Mouse (Mus musculus): ENCODE results near the gene Peak1. TPM values are rescaled to one million over a fixed set of nuclear protein-coding genes. Genes with fewer than 3 reads are reported as not detected.

Gene Peak1
- polyA plus RNA-seq, 1 experiment from 2014 or later, result 27.3 TPM

DNA sequence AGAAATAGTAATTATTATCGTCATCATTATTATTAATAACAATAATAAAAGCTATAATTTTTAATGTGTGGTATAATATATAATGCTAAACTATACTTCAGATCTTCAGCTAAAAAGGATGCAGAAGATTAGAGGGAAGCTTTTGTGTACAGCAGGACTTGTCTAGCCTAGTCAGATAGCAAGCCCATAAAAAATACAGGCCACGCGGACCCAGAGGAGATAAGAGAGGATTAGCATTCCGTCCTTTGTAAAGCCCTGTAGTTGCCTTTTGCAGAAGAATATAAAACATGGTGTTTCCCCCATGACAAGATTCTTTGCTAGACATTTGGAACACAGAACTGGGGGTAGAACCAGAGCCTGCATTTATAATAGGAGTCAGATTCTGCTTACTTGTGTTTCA is 13.2 kb downstream of the Peak1 start:
- Histone ChIP-seq H3K27me3 (ENCODE audit: control insufficient read depth, insufficient read depth, low read length) (no peaks in the 10 kb centered on the region), H3K9me3 (ENCODE audit: control insufficient read depth, low read depth, low read length) (no peaks in the 10 kb centered on the region), H3K9ac (replicated peaks; ENCODE audit: low read depth, low read length) (no peak overlapping the region), H3K27ac (ENCODE audit: low read length) (no peak overlapping the region), H3K4me2 (replicated peaks; ENCODE audit: low read depth, low read length) (no peak overlapping the region), H3K36me3 (ENCODE audit: control insufficient read depth, insufficient read depth, low read length) (no peaks in the 10 kb centered on the region), H3K4me1 (ENCODE audit: control insufficient read depth, insufficient read depth, low read length) (no peaks in the 10 kb centered on the region), H3K4me3 (ENCODE audit: low read depth, low read length) (no peak overlapping the region)
- WGBS, result 65% methylated on average over 4 of the region's 4 CpGs
- no peak for ATAC-seq (ENCODE audit: insufficient number of reproducible peaks, insufficient read depth, low FRiP score, low read depth)

DNA sequence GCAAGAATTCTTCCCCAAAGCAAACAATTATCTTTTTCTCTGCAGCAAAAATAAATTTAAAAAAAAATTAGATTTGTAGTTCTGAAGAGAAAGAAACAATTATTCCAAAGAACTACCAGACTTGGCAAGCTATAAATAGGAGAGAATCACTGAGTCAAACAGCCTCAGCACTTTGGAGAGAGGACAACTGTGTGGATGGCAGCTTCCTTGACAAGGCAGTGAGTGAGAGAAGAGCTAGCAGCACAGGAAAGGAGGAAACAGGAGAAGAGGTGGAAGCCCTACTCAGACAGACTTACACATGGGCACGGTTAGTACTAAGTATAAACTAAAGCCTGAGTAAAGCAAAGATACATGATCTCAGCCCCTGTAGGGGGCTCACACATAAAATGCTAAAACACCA is 21.6 kb downstream of the Peak1 start:
- no peak overlapping the region for H3K4me2 ChIP-seq (replicated peaks; ENCODE audit: low read depth, low read length)
- no peak overlapping the region for H3K4me3 ChIP-seq (ENCODE audit: low read depth, low read length)
- no peaks in the 10 kb centered on the region for H3K27me3 ChIP-seq (ENCODE audit: control insufficient read depth, insufficient read depth, low read length)
- H3K36me3 ChIP-seq (ENCODE audit: control insufficient read depth, insufficient read depth, low read length), result no peaks in the 10 kb centered on the region
- no peaks in the 10 kb centered on the region for H3K4me1 ChIP-seq (ENCODE audit: control insufficient read depth, insufficient read depth, low read length)
- no peak overlapping the region for H3K9ac ChIP-seq (replicated peaks; ENCODE audit: low read depth, low read length)
- no peak for ATAC-seq (ENCODE audit: insufficient number of reproducible peaks, insufficient read depth, low FRiP score, low read depth)
- H3K27ac ChIP-seq (ENCODE audit: low read length), result no peak overlapping the region
- WGBS, result 37% methylated on average over 1 of the region's 1 CpGs
- H3K9me3 ChIP-seq (ENCODE audit: control insufficient read depth, low read depth, low read length), result no peaks in the 10 kb centered on the region

- no peak overlapping the region for H3K9ac ChIP-seq (replicated peaks; ENCODE audit: low read depth, low read length)
- no peak overlapping the region for H3K4me3 ChIP-seq (ENCODE audit: low read depth, low read length)
- WGBS, result 85% methylated on average over 3 of the region's 3 CpGs
- no peaks in the 10 kb centered on the region for H3K27me3 ChIP-seq (ENCODE audit: control insufficient read depth, insufficient read depth, low read length)
- no peaks in the 10 kb centered on the region for H3K36me3 ChIP-seq (ENCODE audit: control insufficient read depth, insufficient read depth, low read length)
- H3K9me3 ChIP-seq (ENCODE audit: control insufficient read depth, low read depth, low read length), result no peaks in the 10 kb centered on the region
- no peak for ATAC-seq (ENCODE audit: insufficient number of reproducible peaks, insufficient read depth, low FRiP score, low read depth)
- H3K4me1 ChIP-seq (ENCODE audit: control insufficient read depth, insufficient read depth, low read length), result no peaks in the 10 kb centered on the region
- H3K4me2 ChIP-seq (replicated peaks; ENCODE audit: low read depth, low read length), result no peak overlapping the region
- H3K27ac ChIP-seq (ENCODE audit: low read length), result no peak overlapping the region
Measured at GRCm38 (mm10) chr9:56392857-56393256, 25.0 kb downstream of the Peak1 start.

DNA sequence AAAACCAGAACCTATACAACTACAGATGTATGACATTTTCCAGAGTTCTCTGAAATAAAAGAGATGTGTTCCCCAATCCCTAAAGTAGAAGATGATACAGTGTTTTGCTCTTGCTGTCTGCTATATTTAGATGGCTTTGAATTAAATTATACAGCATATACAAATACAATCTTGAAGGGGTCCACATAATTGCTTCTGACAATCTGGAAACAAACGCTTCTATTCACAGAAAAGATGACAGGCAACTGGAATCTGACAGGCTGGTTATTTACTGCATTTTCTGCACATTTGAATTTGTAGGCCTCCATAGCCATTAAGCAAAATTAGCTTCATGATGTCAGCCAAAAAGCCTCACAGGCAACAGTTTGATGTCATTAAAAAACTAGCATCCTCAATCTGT is 35.1 kb downstream of the Peak1 start:
- Histone ChIP-seq H3K27ac (ENCODE audit: low read length) (no peak overlapping the region), H3K9me3 (ENCODE audit: control insufficient read depth, low read depth, low read length) (no peaks in the 10 kb centered on the region), H3K9ac (replicated peaks; ENCODE audit: low read depth, low read length) (no peak overlapping the region; the same call in 1 of the 2 replicates), H3K4me3 (ENCODE audit: low read depth, low read length) (no peak overlapping the region), H3K4me2 (replicated peaks; ENCODE audit: low read depth, low read length) (no peak overlapping the region), H3K4me1 (ENCODE audit: control insufficient read depth, insufficient read depth, low read length) (no peaks in the 10 kb centered on the region), H3K36me3 (ENCODE audit: control insufficient read depth, insufficient read depth, low read length) (no peaks in the 10 kb centered on the region), H3K27me3 (ENCODE audit: control insufficient read depth, insufficient read depth, low read length) (no peaks in the 10 kb centered on the region)
- WGBS, result 69% methylated on average over 1 of the region's 1 CpGs
- ATAC-seq (ENCODE audit: insufficient number of reproducible peaks, insufficient read depth, low FRiP score, low read depth), result no peak

GRCm38 (mm10) chr9:56374401-56374800 is 43.5 kb downstream of the Peak1 start:
- no peaks in the 10 kb centered on the region for H3K36me3 ChIP-seq (ENCODE audit: control insufficient read depth, insufficient read depth, low read length)
- 47% methylated on average over 4 of the region's 4 CpGs for WGBS
- H3K4me2 ChIP-seq (replicated peaks; ENCODE audit: low read depth, low read length), result no peak overlapping the region
- no peaks in the 10 kb centered on the region for H3K27me3 ChIP-seq (ENCODE audit: control insufficient read depth, insufficient read depth, low read length)
- no peak overlapping the region for H3K4me3 ChIP-seq (ENCODE audit: low read depth, low read length)
- peaks cover 16% of the 10 kb centered on the region; the same call in 1 of the 2 replicates for H3K4me1 ChIP-seq (ENCODE audit: control insufficient read depth, insufficient read depth, low read length)
- no peaks in the 10 kb centered on the region for H3K9me3 ChIP-seq (ENCODE audit: control insufficient read depth, low read depth, low read length)
- no peak overlapping the region for H3K9ac ChIP-seq (replicated peaks; ENCODE audit: low read depth, low read length)
- no peak overlapping the region for H3K27ac ChIP-seq (ENCODE audit: low read length)
- no peak for ATAC-seq (ENCODE audit: insufficient number of reproducible peaks, insufficient read depth, low FRiP score, low read depth)

- 26% methylated on average over 5 of the region's 5 CpGs for WGBS
- ATAC-seq (ENCODE audit: insufficient number of reproducible peaks, insufficient read depth, low FRiP score, low read depth), result no peak
- Histone ChIP-seq H3K9ac (replicated peaks; ENCODE audit: low read depth, low read length) (no peak overlapping the region), H3K36me3 (ENCODE audit: control insufficient read depth, insufficient read depth, low read length) (no peaks in the 10 kb centered on the region), H3K27me3 (ENCODE audit: control insufficient read depth, insufficient read depth, low read length) (no peaks in the 10 kb centered on the region), H3K27ac (ENCODE audit: low read length) (no peak overlapping the region), H3K4me3 (ENCODE audit: low read depth, low read length) (no peak overlapping the region), H3K4me2 (replicated peaks; ENCODE audit: low read depth, low read length) (no peak overlapping the region), H3K4me1 (ENCODE audit: control insufficient read depth, insufficient read depth, low read length) (peaks cover 21% of the 10 kb centered on the region; the same call in 1 of the 2 replicates), H3K9me3 (ENCODE audit: control insufficient read depth, low read depth, low read length) (no peaks in the 10 kb centered on the region)
Measured at GRCm38 (mm10) chr9:56370710-56371109, 47.2 kb downstream of the Peak1 start.

DNA sequence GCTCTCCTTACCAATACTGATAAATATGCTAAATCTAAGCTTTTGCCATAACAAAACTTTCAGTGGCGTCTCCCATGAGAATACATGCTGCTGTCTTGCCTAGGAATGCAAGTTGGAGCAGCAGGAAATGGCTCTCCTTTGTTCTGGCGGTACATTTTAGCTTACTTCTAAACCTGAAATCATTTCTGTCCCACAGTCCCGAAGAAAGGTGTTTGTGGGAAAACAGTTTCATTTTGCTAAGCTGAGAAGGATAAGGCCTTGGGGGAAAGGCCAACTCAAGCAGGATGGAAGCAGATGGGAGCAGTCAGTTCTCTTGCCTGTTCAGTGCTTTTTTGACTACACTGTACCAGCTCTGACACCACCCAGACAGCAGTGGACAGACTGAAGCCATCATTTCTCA is 49.1 kb downstream of the Peak1 start:
- Histone ChIP-seq H3K36me3 (ENCODE audit: control insufficient read depth, insufficient read depth, low read length) (no peaks in the 10 kb centered on the region), H3K9ac (replicated peaks; ENCODE audit: low read depth, low read length) (no peak overlapping the region), H3K4me2 (replicated peaks; ENCODE audit: low read depth, low read length) (no peak overlapping the region), H3K4me1 (ENCODE audit: control insufficient read depth, insufficient read depth, low read length) (peaks cover 19% of the 10 kb centered on the region; the same call in 1 of the 2 replicates), H3K27me3 (ENCODE audit: control insufficient read depth, insufficient read depth, low read length) (no peaks in the 10 kb centered on the region), H3K9me3 (ENCODE audit: control insufficient read depth, low read depth, low read length) (no peaks in the 10 kb centered on the region), H3K27ac (ENCODE audit: low read length) (peak overlapping the region; percentile 34; the same call in 1 of the 2 replicates), H3K4me3 (ENCODE audit: low read depth, low read length) (no peak overlapping the region)
- 52% methylated on average over 3 of the region's 3 CpGs for WGBS
- ATAC-seq (ENCODE audit: insufficient number of reproducible peaks, insufficient read depth, low FRiP score, low read depth), result no peak

GRCm38 (mm10) chr9:56363306-56363705 is 54.6 kb downstream of the Peak1 start:
- no peak for ATAC-seq (ENCODE audit: insufficient number of reproducible peaks, insufficient read depth, low FRiP score, low read depth)
- H3K4me2 ChIP-seq (replicated peaks; ENCODE audit: low read depth, low read length), result no peak overlapping the region
- H3K27ac ChIP-seq (ENCODE audit: low read length), result no peak overlapping the region
- no peaks in the 10 kb centered on the region for H3K9me3 ChIP-seq (ENCODE audit: control insufficient read depth, low read depth, low read length)
- 88% methylated on average over 3 of the region's 3 CpGs for WGBS
- no peaks in the 10 kb centered on the region for H3K27me3 ChIP-seq (ENCODE audit: control insufficient read depth, insufficient read depth, low read length)
- H3K36me3 ChIP-seq (ENCODE audit: control insufficient read depth, insufficient read depth, low read length), result no peaks in the 10 kb centered on the region
- H3K4me1 ChIP-seq (ENCODE audit: control insufficient read depth, insufficient read depth, low read length), result no peaks in the 10 kb centered on the region; the same call in 1 of the 2 replicates
- no peak overlapping the region for H3K4me3 ChIP-seq (ENCODE audit: low read depth, low read length)
- H3K9ac ChIP-seq (replicated peaks; ENCODE audit: low read depth, low read length), result no peak overlapping the region

- H3K4me3 ChIP-seq (ENCODE audit: low read depth, low read length), result no peak overlapping the region
- ATAC-seq (ENCODE audit: insufficient number of reproducible peaks, insufficient read depth, low FRiP score, low read depth), result no peak
- H3K9ac ChIP-seq (replicated peaks; ENCODE audit: low read depth, low read length), result no peak overlapping the region
- no peaks in the 10 kb centered on the region for H3K9me3 ChIP-seq (ENCODE audit: control insufficient read depth, low read depth, low read length)
- no peaks in the 10 kb centered on the region for H3K36me3 ChIP-seq (ENCODE audit: control insufficient read depth, insufficient read depth, low read length)
- H3K4me2 ChIP-seq (replicated peaks; ENCODE audit: low read depth, low read length), result no peak overlapping the region
- H3K27me3 ChIP-seq (ENCODE audit: control insufficient read depth, insufficient read depth, low read length), result no peaks in the 10 kb centered on the region
- H3K4me1 ChIP-seq (ENCODE audit: control insufficient read depth, insufficient read depth, low read length), result no peaks in the 10 kb centered on the region
- H3K27ac ChIP-seq (ENCODE audit: low read length), result no peak overlapping the region
- WGBS, result 70% methylated on average over 3 of the region's 3 CpGs
Measured at GRCm38 (mm10) chr9:56359261-56359660, 58.6 kb downstream of the Peak1 start.
